Mouse (Mus musculus) liver, postnatal 0 days (tissue): ENCODE measurements at regions not wholly inside any gene's neighbourhood (a gene's known extent, or its start where the extent isn't known, plus 50 kb on each side); places are given as distances from the start of the nearest gene placed in this dataset.

ENCODE experiments used
- ATAC-seq: fragments of 200-750 bp; cut with Nextera tagmentation; 2 replicates; pipeline ENCODE4 v1.8.0; 2017; ENCODE audit warnings: mild to moderate bottlenecking, moderate library complexity
- DNase-seq: peaks from one replicate; pipeline ENCODE4 v3.0.0-alpha.2; 2016
- H3K27ac ChIP-seq: fragments of 300-500 bp; sonication (generic); 2 replicates; pipeline ENCODE4 v1.5.1; 2014; ENCODE audit warnings: antibody characterized with exemption, moderate library complexity, mild to moderate bottlenecking, low read depth
- H3K27me3 ChIP-seq: fragments of 300-500 bp; sonication (generic); 2 replicates; pipeline ENCODE4 v1.6.1; 2014; ENCODE audit warnings: low read length, control low read depth, mixed read lengths; ENCODE audit not compliant: insufficient read depth
- H3K36me3 ChIP-seq: fragments of 300-500 bp; sonication (generic); replicated peaks from 2 replicates; pipeline ENCODE4 v1.6.1; 2014; ENCODE audit warnings: mild to moderate bottlenecking, control low read depth, low read length, moderate library complexity, mixed read lengths; ENCODE audit not compliant: insufficient read depth
- H3K4me1 ChIP-seq: fragments of 300-500 bp; sonication (generic); 2 replicates; pipeline ENCODE4 v1.6.1; 2014; ENCODE audit warnings: antibody characterized with exemption, mild to moderate bottlenecking, control low read depth; ENCODE audit not compliant: insufficient read depth
- H3K4me2 ChIP-seq: fragments of 300-500 bp; sonication (generic); 2 replicates; pipeline ENCODE4 v1.6.1; 2014; ENCODE audit warnings: low read depth, mild to moderate bottlenecking, low read length, moderate library complexity, mixed read lengths
- H3K4me3 ChIP-seq: fragments of 300-500 bp; sonication (generic); 2 replicates; pipeline ENCODE4 v1.5.1; 2014; ENCODE audit warnings: low read depth, low read length
- H3K9ac ChIP-seq: fragments of 300-500 bp; sonication (generic); replicated peaks from 2 replicates; pipeline ENCODE4 v1.6.1; 2014; ENCODE audit warnings: mild to moderate bottlenecking, moderate library complexity
- H3K9me3 ChIP-seq: fragments of 300-500 bp; sonication (generic); 2 replicates; pipeline ENCODE4 v1.6.1; 2016; ENCODE audit warnings: mild to moderate bottlenecking, control low read depth, low read length, mixed read lengths
- CTCF ChIP-seq: sonication (generic); IDR thresholded peaks from 2 replicates; pipeline ENCODE4 v1.5.1; 2016; ENCODE audit warnings: antibody characterized with exemption, low read depth
- EP300 ChIP-seq: IDR thresholded peaks from 2 replicates; pipeline ENCODE4 v1.6.1; 2016; ENCODE audit warnings: antibody characterized with exemption, low read depth, mild to moderate bottlenecking
- WGBS: fragments of 180-500 bp; shearing (Covaris S2); extraction: QIAGEN DNeasy Blood & Tissue Kit; methylation state at CpG from one replicate; pipeline ENCODE4 v1.1.7; 2014; ENCODE audit not compliant: insufficient replicate concordance; 5-methylcytosine and 5-hydroxymethylcytosine counted together

GRCm38 (mm10) chr3:147919146-147919545, 1067.0 kb downstream of the Ttll7 start:
- ATAC-seq (no peak), DNase-seq (no peak)
- H3K27me3 ChIP-seq: no peaks in the 10 kb centered on the region
- H3K9ac ChIP-seq: no peak overlapping the region
- H3K4me3 ChIP-seq: no peak overlapping the region
- no peaks in the 10 kb centered on the region for H3K36me3 ChIP-seq
- H3K27ac ChIP-seq: no peak overlapping the region
- no peaks in the 10 kb centered on the region for H3K9me3 ChIP-seq
- 83% methylated on average over 4 of the region's 4 CpGs for WGBS
- no peaks in the 10 kb centered on the region for H3K4me1 ChIP-seq
- no peak overlapping the region for H3K4me2 ChIP-seq
- no peak for TF ChIP-seq CTCF
- TF ChIP-seq EP300: no peak

- H3K9me3 ChIP-seq: no peaks in the 10 kb centered on the region
- H3K36me3 ChIP-seq: no peaks in the 10 kb centered on the region
- ATAC-seq (no peak), DNase-seq (no peak)
- H3K9ac ChIP-seq: no peak overlapping the region
- H3K4me2 ChIP-seq: no peak overlapping the region
- no peaks in the 10 kb centered on the region for H3K27me3 ChIP-seq
- 48% methylated on average over 1 of the region's 1 CpGs for WGBS
- H3K27ac ChIP-seq: no peak overlapping the region
- no peak for TF ChIP-seq CTCF
- no peak for TF ChIP-seq EP300
- no peaks in the 10 kb centered on the region for H3K4me1 ChIP-seq
- H3K4me3 ChIP-seq: no peak overlapping the region
Observed at GRCm38 (mm10) chr3:147896751-147897150, 1044.6 kb downstream of the Ttll7 start.

GRCm38 (mm10) chr3:147891682-147892081, 1039.5 kb downstream of the Ttll7 start:
- H3K36me3 ChIP-seq: no peaks in the 10 kb centered on the region
- no peak for TF ChIP-seq CTCF
- no peak for TF ChIP-seq EP300
- no peaks in the 10 kb centered on the region for H3K4me1 ChIP-seq
- H3K9me3 ChIP-seq: no peaks in the 10 kb centered on the region
- no peak overlapping the region for H3K9ac ChIP-seq
- 78% methylated on average over 5 of the region's 5 CpGs for WGBS
- H3K27ac ChIP-seq: no peak overlapping the region
- H3K4me2 ChIP-seq: no peak overlapping the region
- ATAC-seq (no peak), DNase-seq (no peak)
- H3K4me3 ChIP-seq: no peak overlapping the region
- H3K27me3 ChIP-seq: no peaks in the 10 kb centered on the region

- DNase-seq (no peak), ATAC-seq (no peak)
- Histone ChIP-seq H3K36me3 (no peaks in the 10 kb centered on the region), H3K27me3 (no peaks in the 10 kb centered on the region), H3K4me3 (no peak overlapping the region), H3K4me1 (no peaks in the 10 kb centered on the region), H3K4me2 (no peak overlapping the region), H3K9ac (no peak overlapping the region), H3K9me3 (no peaks in the 10 kb centered on the region), H3K27ac (no peak overlapping the region)
- TF ChIP-seq EP300 (no peak), CTCF (no peak)
- WGBS: 77% methylated on average over 10 of the region's 10 CpGs
Observed at GRCm38 (mm10) chr3:147886261-147886893, 1034.2 kb downstream of the Ttll7 start.

- Histone ChIP-seq H3K4me2 (no peak overlapping the region), H3K9ac (no peak overlapping the region), H3K4me1 (no peaks in the 10 kb centered on the region), H3K36me3 (no peaks in the 10 kb centered on the region), H3K9me3 (no peaks in the 10 kb centered on the region), H3K27me3 (no peaks in the 10 kb centered on the region), H3K4me3 (no peak overlapping the region), H3K27ac (no peak overlapping the region)
- ATAC-seq (no peak), DNase-seq (no peak)
- 60% methylated on average over 10 of the region's 10 CpGs for WGBS
- no peak for TF ChIP-seq CTCF
Observed at GRCm38 (mm10) chr3:147882936-147883645, 1030.9 kb downstream of the Ttll7 start.

GRCm38 (mm10) chr3:147878690-147879089, 1026.5 kb downstream of the Ttll7 start:
- ATAC-seq: no peak
- 45% methylated on average over 3 of the region's 3 CpGs for WGBS

More at GRCm38 (mm10) chr3:147878690-147879089, 1026.5 kb downstream of the Ttll7 start:
- Histone ChIP-seq H3K4me3 (no peak overlapping the region), H3K27me3 (no peaks in the 10 kb centered on the region), H3K4me2 (no peak overlapping the region), H3K9ac (no peak overlapping the region), H3K4me1 (no peaks in the 10 kb centered on the region), H3K36me3 (no peaks in the 10 kb centered on the region), H3K9me3 (no peaks in the 10 kb centered on the region), H3K27ac (no peak overlapping the region)
- no peak for DNase-seq
- no peak for TF ChIP-seq CTCF
- TF ChIP-seq EP300: no peak
